Mouse (Mus musculus) mouse embryonic stem cell (cell line): ENCODE data around the gene Rnf130.

Experiments
- in situ Hi-C, 2 experiments: fragments of 300-500 bp; cut with MboI; formaldehyde crosslinking; loops; 1 replicate in 1 of 2; 3 replicates in 1 of 2; pipeline ENCODE4 v1.14.3; 2019 to 2020; ENCODE audit warnings: low sequenced_read_pairs in 2 of 2, low pct_unique_long_range_greater_than_20kb in 1 of 2, mixed read lengths in 1 of 2; ENCODE audit not compliant: unreplicated experiment in 1 of 2

Gene Rnf130

DNA sequence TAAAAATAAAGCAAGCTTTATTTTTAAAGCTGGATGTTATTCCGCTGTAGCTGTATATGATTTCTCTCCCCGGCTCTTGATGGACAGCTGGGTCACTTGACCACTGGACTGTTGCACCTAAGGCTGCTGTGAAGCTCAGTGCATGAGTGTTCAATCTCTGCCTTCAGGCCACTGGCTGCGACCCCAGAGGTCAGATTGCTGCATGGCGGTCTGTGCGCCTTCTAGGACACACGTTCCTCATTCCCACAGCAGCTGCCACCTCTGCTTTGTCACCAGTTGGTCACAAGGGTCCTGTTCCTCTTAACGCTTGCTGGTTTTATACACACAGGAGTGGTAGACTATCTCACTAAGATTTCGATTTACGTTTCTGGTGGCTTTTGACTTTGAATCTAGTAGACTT is 129.0 kb downstream of the Rnf130 start:
- in situ Hi-C loops: no loop called here
